Mouse (Mus musculus) hindlimb bud, embryonic 11.5 days (tissue): ENCODE data around the gene Egfr.

Experiments
- DNase-seq: peaks from one replicate; pipeline ENCODE4 v3.0.0-alpha.2; 2012; ENCODE audit warnings: low read depth, low spot score; ENCODE audit errors: extremely low spot score

The Egfr gene

GRCm38 (mm10) chr11:16772717-16773116 lies 20.7 kb downstream of the Egfr start:
- DNase-seq, result no peak

GRCm38 (mm10) chr11:16776967-16777366 lies 25.0 kb downstream of the Egfr start:
- DNase-seq, result no peak

GRCm38 (mm10) chr11:16781604-16782003 lies 29.6 kb downstream of the Egfr start:
- DNase-seq, result no peak

GRCm38 (mm10) chr11:16783926-16784659 lies 32.1 kb downstream of the Egfr start:
- DNase-seq, result no peak

- no peak for DNase-seq
Observed at GRCm38 (mm10) chr11:16792638-16793585, 40.9 kb downstream of the Egfr start.

GRCm38 (mm10) chr11:16795012-16795411 lies 43.0 kb downstream of the Egfr start:
- no peak for DNase-seq

- no peak for DNase-seq
Observed at GRCm38 (mm10) chr11:16795513-16795912, 43.5 kb downstream of the Egfr start.

GRCm38 (mm10) chr11:16797456-16797855 lies 45.5 kb downstream of the Egfr start:
- DNase-seq, result no peak

- DNase-seq, result no peak
Observed at GRCm38 (mm10) chr11:16798136-16798535, 46.1 kb downstream of the Egfr start.

GRCm38 (mm10) chr11:16800507-16800906 lies 48.5 kb downstream of the Egfr start:
- no peak for DNase-seq

- no peak for DNase-seq
Observed at GRCm38 (mm10) chr11:16802668-16803067, 50.7 kb downstream of the Egfr start.

- no peak for DNase-seq
Observed at GRCm38 (mm10) chr11:16804016-16804415, 52.0 kb downstream of the Egfr start.

- DNase-seq, result no peak
Observed at GRCm38 (mm10) chr11:16805886-16806285, 53.9 kb downstream of the Egfr start.

- DNase-seq, result no peak
Observed at GRCm38 (mm10) chr11:16809161-16809967, 57.4 kb downstream of the Egfr start.

GRCm38 (mm10) chr11:16810086-16810485 lies 58.1 kb downstream of the Egfr start:
- DNase-seq, result no peak

- no peak for DNase-seq
Observed at GRCm38 (mm10) chr11:16813298-16813697, 61.3 kb downstream of the Egfr start.

GRCm38 (mm10) chr11:16816414-16816813 lies 64.4 kb downstream of the Egfr start:
- DNase-seq, result no peak

GRCm38 (mm10) chr11:16817336-16818034 lies 65.5 kb downstream of the Egfr start:
- DNase-seq, result no peak

- DNase-seq, result no peak
Observed at GRCm38 (mm10) chr11:16819424-16819823, 67.4 kb downstream of the Egfr start.

GRCm38 (mm10) chr11:16820138-16820537 lies 68.1 kb downstream of the Egfr start:
- no peak for DNase-seq
